Mouse (Mus musculus) lung, postnatal 0 days (tissue): ENCODE data around the gene Dlk1.

ENCODE experiments used
- CTCF ChIP-seq: IDR thresholded peaks from 2 replicates; pipeline ENCODE4 v1.5.1; 2016; ENCODE audit warnings: antibody characterized with exemption, mild to moderate bottlenecking
- EP300 ChIP-seq: IDR thresholded peaks from 2 replicates; pipeline ENCODE4 v1.6.1; 2016; ENCODE audit warnings: antibody characterized with exemption, mild to moderate bottlenecking, control low read depth

GRCm38 (mm10) chr12:109449421-109450411 is 2.9 kb upstream of the Dlk1 start:
- TF ChIP-seq CTCF (no peak), EP300 (no peak)
